Mouse (Mus musculus) liver, adult 2 months (tissue): Measurements from ENCODE around the gene B4galt1.

Source experiments
- CTCF ChIP-seq: fragments of 200-500 bp; IDR thresholded peaks from 2 replicates; pipeline ENCODE4 v1.5.1; 2011; ENCODE audit warnings: low read depth, low read length, control low read depth
- POLR2A ChIP-seq: fragments of 200-500 bp; IDR thresholded peaks from 2 replicates; pipeline ENCODE4 v1.6.1; 2011; ENCODE audit warnings: low read length, control low read depth; ENCODE audit not compliant: insufficient read depth; ENCODE audit errors: extremely low read depth

- TF ChIP-seq CTCF (no peak), POLR2A (no peak)
Measured at GRCm38 (mm10) chr4:40870206-40870605, 16.4 kb upstream of the B4galt1 start.
